Mouse (Mus musculus) cerebellum, adult 9-11 months (tissue): ENCODE results near the gene Gli2.

Experiments used
- DNase-seq: peaks from one replicate; pipeline ENCODE4 v3.0.0; 2022

Gene Gli2

GRCm38 (mm10) chr1:118994482-118995105, 58.8 kb downstream of the Gli2 start:
- no peak for DNase-seq

DNA sequence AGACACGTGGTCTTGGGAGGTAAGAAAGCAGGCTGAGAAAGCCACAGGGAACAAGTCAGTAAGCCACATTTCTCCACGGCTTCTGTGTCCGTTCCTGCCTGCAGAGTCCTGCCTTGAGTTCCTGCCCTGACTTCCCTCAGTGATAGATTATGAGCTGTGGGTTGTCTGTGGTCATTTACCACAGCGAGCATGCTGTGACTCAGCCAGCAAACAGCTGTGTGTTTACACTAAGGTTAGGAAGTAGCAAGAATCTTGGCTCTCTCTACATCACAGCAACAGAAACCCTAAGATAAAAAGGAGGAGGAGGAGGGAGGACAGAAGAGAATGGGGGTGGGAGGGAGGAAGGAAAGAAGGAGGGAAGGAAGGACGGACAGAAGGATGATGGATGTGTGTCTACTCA, 59.6 kb downstream of the Gli2 start:
- no peak for DNase-seq

- no peak for DNase-seq
Observed at GRCm38 (mm10) chr1:118988331-118988730, 65.1 kb downstream of the Gli2 start.

GRCm38 (mm10) chr1:118987538-118987937, 65.9 kb downstream of the Gli2 start:
- DNase-seq, result no peak

GRCm38 (mm10) chr1:118983389-118983788, 70.0 kb downstream of the Gli2 start:
- no peak for DNase-seq

DNA sequence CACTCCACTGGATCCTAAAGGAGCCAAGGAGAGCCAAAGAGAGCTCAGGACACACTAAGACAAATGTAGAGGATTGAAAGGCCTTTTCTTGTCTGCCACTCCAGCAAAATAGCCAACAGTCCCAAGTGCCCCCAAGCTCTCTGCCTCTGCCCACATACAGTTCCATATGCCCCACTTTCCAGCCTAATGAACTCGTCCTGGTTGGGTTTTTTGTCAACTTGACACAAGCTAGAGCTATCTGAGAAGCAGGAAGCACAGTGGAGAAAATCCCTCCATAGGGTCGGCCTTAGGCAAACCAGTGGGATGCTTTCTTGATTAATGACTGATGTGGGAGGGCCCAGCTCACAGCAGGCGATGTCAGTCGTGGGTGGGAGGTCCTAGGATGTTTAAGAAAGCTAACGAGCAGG, 70.6 kb downstream of the Gli2 start:
- no peak for DNase-seq

GRCm38 (mm10) chr1:118981943-118982804, 71.2 kb downstream of the Gli2 start:
- DNase-seq, result no peak

- no peak for DNase-seq
Observed at GRCm38 (mm10) chr1:118980636-118981035, 72.8 kb downstream of the Gli2 start.

DNA sequence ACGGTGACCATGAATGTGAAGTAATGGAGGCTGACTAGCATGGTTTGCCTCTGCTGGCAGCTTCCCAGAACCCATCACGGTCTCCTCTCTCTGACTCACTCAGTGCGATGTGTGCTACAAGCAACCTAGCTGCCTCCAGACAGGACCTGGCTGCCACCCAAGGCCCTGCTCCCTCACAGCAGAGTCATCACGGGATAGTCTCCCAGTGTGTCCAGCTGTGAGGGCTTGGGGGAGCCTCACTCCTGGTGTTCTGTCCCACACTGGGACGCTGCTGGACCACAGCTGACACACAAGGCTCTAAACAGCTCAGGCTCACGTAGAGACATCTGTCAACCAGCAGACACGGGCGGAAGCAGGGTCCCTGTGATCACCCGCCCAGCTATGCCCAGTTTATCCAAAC, 76.8 kb downstream of the Gli2 start:
- no peak for DNase-seq

DNA sequence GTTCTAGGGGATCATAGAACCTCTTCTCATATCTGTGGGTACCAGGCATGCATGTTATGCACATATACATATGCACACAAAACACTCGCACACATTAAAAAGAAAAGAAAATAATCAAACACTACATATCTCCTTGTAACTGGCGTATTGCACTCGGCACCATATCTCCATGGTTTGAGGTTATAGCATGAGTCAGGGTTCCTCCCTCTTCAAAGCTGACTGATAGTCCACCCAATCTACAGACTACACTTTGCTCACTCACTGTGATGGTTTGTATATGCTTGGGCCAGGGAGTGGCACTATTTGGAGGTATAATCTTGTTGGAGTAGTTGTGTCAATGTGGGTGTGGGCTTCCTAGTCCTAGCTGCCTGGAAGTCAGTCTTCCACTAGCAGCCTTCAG, 78.0 kb downstream of the Gli2 start:
- no peak for DNase-seq

GRCm38 (mm10) chr1:118970068-118970467, 83.4 kb downstream of the Gli2 start:
- no peak for DNase-seq

- DNase-seq, result no peak
Observed at GRCm38 (mm10) chr1:118969409-118969808, 84.0 kb downstream of the Gli2 start.

DNA sequence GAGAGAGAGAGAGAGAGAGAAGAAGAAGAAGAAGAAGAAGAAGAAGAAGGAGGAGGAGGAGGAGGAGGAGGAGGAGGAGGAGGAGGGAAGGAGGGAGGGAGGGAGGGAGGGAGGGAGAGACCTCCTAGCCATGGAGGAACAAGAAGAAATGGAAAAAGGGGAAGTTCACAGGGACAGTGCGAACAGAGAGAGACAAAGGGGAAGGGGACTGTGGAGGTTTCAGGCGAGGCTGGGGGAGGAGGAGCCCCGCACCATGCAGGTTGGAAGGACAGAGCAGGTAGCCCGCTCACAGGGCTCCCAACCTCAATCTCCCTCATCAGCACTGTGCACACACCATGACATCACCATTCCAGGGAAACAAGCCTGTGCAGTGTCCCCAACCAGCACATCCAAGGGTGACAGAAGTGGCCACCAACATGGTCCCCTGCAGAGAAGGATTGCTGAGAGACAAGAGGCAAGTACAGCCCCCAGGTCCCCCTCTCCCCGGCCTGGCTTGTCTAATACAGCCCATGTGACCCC, 84.7 kb downstream of the Gli2 start:
- DNase-seq, result no peak

GRCm38 (mm10) chr1:118967976-118968375, 85.4 kb downstream of the Gli2 start:
- DNase-seq, result no peak

GRCm38 (mm10) chr1:118967281-118967680, 86.1 kb downstream of the Gli2 start:
- no peak for DNase-seq

- DNase-seq, result no peak
Observed at GRCm38 (mm10) chr1:118958644-118959043, 94.8 kb downstream of the Gli2 start.

- DNase-seq, result no peak
Observed at GRCm38 (mm10) chr1:118955791-118956190, 97.6 kb downstream of the Gli2 start.

DNA sequence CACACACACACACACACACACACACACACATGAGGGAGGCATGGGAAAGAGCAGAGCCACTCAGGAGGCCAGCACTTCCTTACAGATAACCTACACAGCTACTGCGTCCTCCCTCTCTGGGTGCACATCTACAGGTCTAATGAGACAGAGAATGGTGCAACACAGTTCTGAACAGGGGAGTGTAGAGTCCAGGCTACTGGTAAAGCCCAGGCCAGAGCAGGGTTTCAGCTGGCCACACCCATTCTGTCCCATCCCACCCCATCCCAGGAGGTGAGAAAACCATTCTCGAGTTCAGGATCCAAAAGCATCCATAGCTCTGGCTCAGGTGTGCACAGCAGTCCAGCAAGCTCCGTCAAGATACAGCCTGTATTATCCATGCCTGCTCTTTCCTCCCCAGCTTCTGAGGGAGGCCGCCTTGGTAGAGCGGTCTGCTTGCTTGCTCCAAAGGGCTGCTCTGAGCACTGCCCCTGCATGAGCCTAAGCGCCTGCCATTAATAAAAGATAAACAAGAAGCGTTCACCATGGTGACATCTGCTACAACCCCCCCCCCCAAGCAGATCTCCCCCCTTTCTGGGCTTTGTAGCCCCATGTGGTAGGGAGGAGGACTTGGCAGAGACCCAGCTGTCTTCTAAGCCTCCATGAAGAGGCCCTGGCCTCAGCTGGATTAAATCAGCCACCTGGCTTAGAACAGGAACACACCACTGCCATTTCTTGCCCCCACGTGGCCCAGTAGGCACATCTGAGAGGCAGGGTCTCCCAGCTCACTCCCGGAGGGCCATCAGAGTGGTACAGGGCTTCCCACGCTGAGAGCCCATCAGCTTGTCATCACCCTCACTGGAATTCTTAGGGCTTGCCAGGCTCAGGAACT, 98.8 kb downstream of the Gli2 start:
- DNase-seq, result no peak

- DNase-seq, result no peak
Observed at GRCm38 (mm10) chr1:118953031-118953430, 100.4 kb downstream of the Gli2 start.

DNA sequence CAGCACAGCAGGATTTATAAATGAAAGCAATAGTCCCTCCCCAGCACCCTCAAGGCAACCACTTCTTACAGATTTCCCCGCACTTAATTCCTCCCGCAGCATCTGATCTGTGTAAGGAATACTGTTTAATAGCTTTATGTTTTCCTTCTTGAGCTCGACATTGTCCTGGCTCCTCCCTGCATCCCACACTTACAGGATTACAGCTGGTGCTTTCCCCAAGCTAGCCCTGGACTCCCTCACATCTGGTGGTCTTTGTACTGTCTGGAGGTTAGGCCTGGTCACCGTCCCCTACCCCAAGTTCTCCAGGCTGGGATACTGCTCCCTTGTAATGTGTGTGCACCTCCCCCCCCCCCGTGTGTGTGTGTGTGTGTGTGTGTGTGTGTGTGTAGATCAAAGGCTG, 101.1 kb downstream of the Gli2 start:
- no peak for DNase-seq

DNA sequence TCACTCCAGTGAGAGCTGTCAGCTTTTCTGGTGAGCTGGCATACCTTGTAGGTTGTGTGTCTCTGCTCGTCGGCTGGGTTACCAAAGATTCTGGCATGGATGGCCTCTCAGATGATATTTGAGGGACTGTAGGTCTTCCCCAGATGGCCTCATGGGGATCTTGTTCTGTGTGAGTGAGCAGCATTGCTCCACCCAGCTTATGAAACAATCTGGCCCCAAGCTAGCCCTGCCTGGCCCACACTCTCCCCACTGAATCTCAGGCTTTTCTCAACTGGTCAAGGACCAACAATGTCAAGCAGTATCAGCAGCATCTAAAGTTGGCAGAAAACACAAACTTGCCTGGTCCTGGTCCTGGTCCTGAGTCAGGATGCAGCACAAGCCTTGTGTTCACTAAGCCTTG, 105.0 kb downstream of the Gli2 start:
- no peak for DNase-seq

- no peak for DNase-seq
Observed at GRCm38 (mm10) chr1:118947221-118947620, 106.2 kb downstream of the Gli2 start.

- peak; percentile 76 for DNase-seq
Observed at GRCm38 (mm10) chr1:118941336-118941735, 112.1 kb downstream of the Gli2 start.
